Mouse (Mus musculus) right cerebral cortex, postnatal 14 days (tissue): ENCODE results near the gene Tsnax.
A peak's percentile ranks its signal among the peaks of the same experiment; 100 is the strongest.

ENCODE experiments used
- DNase-seq: peaks from one replicate; pipeline ENCODE4 v3.0.0; 2022

Gene Tsnax

DNA sequence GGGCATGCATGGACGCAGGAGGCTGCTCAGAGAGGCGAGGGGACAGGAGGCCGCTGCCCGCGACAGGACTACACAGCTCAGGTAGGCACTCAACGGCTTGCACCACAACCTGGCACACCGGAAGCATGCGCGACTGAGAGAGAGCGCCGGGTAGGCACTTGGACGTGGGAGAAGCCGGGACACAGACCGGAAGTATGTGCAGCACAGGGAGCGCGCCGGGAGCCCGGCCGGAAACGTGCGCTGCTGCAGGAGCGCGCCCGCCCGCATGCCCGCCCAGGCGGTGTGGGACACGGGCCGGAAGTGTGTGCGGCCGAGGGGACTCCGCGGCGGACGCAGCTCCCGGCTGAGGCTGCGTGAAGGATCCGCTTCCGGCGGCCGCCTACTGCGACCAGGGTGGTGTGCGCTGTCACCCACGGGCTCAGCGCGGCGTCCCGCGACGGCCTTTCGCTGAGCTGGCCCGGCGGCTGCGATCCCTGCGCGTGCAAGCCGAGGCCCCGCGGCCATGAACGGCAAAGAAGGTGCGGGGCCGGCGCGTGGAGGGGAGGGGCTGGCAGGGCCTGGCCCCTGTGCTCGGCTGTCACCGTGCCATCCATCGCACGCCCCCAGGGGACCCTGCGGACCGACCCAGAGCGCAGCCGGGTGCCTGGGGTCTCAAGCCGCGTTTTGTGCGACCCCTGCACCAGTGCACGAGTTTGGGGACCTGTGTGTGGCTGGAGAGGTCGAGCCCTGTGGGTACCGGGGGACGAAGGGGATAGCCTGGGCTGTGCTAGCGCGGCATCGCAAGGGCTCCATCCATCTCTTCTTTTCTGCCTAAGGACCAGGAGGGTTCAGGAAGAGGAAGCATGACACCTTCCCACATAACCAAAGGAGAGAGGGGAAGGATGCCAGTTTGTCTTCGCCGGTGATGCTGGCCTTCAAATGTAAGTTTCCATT, at the start of gene Tsnax:
Gene Tsnax (plus strand): TSS at position 303 of the 933 bp plus-strand sequence.
- DNase-seq, result peak; percentile 94

- DNase-seq, result no peak
These were observed 49.6 kb upstream of the Tsnax start for GRCm38 (mm10) chr8:124963246-124963645.

- no peak for DNase-seq
These were observed 47.8 kb upstream of the Tsnax start for GRCm38 (mm10) chr8:124964966-124965365.

DNA sequence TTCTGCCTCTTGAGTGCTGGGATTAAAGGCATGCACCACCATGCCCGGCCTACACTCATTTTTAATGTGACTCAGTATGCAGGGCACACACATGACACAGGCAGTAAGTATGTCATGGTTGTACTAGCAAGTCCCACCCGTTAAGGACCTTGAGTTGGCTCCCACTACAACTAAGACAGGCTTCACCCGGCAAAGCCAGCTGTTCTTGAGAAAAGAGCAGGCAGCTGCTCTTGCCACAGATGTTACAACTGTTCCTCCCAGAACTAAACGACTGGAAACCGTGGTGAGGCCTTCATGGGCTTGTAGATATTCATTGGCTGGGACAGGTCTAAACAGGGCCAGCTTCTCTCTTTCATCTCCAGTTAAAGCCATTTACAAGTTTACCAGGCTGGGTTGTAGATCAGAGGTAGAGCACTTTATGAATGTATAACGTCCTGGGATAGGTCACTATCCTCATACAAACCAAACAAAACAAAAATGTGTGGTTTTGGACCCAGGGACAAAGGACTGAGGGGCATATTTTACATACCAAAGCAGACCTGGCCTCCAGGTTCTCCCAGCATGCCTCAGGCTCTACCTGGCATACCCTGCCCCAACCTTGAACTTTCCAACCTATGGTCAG, 42.4 kb upstream of the Tsnax start:
- no peak for DNase-seq

GRCm38 (mm10) chr8:124973221-124973620, 39.6 kb upstream of the Tsnax start:
- no peak for DNase-seq

GRCm38 (mm10) chr8:124974254-124974653, 38.5 kb upstream of the Tsnax start:
- no peak for DNase-seq

DNA sequence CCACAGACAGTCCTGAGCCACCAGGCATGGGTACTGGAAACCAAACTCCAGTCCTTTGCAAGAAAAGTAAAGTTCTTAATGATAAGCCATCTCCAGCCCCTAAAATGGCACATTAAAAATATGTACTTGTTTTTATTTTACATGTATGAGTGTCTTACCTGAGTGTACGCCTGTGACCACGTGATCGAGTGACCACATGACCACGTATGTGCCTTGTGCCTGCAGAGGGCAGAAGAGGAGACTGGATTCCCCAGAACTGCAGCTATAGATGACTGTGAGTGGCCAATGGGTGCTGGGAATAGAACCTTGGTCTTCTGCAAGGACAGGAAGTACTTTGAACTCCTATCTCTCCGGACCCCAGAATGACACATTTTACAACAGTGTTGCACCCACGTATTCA, 36.6 kb upstream of the Tsnax start:
- no peak for DNase-seq

DNA sequence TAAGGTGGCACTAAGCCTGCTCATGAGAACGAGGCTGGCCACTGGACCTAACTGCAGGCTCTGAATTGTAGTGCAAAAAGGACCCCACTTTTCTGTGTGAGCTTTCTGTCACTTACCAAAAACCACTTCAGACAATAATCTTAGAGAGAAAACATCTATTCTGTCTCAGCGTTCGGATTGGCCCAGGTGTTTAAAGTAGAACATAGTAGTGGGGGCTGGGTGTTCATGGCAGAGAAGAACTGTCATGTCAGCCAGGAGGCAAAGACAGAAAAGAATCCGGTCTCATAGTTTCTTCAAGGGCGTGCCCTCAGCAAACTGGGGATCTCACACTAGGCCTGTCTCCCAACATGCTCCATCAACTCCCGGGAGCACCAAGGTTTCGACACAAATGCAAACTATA, 34.8 kb upstream of the Tsnax start:
- no peak for DNase-seq

DNA sequence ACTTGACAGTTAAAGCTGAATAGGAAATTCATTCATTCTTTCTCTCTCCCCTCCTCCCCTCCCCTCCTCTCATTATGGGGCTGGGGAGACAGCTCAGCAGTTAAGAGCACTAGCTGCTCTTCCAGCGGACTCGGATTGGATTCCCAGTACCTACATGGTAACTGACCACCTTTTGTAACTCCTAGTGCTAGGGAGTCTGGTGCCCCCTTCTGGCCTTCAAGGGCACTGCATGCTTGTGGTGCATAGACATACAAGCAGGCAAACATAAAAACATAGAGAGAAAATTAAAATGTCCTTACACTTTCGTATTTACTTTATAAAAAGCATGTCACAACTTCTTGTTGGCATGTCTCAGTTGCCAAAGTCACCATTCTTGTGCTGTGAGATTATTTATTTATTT, 32.8 kb upstream of the Tsnax start:
- no peak for DNase-seq

GRCm38 (mm10) chr8:124980828-124981227, 32.0 kb upstream of the Tsnax start:
- DNase-seq, result no peak

- no peak for DNase-seq
These were observed 21.7 kb upstream of the Tsnax start for GRCm38 (mm10) chr8:124990923-124991667.

DNA sequence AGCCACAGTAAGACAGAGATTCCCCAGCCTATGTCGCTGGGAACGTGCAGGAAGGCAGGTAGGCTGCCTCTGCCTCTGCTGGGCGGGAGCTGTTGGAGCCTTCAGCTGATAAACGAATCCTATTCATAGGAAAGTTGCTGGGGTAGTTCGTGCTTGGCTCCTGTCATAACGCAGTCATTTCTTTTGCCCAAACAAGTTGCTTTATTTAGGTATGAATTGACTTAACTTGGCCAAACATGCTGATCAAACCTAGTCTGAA, 21.2 kb upstream of the Tsnax start:
- no peak for DNase-seq

DNA sequence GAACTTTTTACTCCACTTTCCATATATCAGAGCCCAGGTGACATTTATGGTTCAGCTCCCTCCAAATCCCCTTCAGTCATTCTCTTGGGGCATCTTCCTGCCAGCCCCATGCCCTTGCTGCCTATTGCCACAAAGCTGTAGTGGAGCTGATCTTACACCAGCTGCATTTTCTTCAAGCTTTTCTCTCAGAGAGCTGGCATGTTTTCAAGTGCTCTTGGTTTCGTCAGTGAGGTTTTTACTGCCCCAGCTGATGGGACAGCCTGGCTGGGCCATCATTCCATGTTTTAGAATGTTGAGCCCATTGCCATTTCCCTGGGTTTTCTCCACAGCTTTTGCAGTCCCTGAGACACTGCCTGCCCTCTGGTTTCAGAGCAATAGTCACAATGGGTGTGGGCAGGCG, 17.0 kb upstream of the Tsnax start:
- DNase-seq, result no peak

GRCm38 (mm10) chr8:125024085-125024484, 11.3 kb downstream of the Tsnax start:
- DNase-seq, result no peak

DNA sequence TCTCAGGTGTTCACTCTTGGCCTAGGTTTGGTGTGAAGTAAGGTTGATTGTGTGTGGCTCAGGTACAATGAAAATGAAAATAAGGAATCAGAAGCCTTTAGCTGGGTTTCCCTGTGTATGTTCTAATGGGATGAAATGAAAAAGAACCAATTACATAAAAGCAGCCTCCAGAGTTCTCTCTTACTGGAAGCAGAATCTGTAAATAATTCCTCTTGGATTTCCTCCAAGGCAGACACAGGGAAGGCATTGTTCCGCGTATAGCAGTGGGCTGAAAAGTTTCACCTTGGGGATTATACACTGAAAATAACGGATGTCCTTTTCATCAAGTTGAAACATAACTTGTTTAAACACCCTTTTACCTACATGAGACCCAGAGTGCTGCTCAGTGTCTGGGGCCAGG, 14.4 kb downstream of the Tsnax start:
- DNase-seq, result no peak

DNA sequence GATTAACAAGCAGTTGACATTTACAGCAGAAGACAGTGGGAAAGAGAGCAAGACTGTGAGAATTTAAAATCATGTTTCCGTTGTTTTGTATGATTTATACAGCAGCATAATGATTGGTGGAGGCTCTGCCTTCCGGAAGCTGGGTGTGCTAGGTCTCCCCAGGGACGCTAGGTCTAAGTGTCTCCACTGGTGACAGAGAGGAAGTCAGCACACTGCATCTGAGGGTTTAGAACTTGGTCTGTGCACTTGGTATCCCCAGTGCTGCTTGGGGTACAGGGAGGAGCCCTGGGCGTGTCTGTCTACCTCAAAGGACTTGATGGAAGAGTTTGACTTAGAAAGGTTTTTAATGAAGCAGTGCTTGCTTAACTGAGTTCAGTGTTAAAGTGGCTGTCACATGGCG, 16.0 kb downstream of the Tsnax start:
- no peak for DNase-seq

GRCm38 (mm10) chr8:125031276-125031675, 18.5 kb downstream of the Tsnax start:
- DNase-seq, result no peak

DNA sequence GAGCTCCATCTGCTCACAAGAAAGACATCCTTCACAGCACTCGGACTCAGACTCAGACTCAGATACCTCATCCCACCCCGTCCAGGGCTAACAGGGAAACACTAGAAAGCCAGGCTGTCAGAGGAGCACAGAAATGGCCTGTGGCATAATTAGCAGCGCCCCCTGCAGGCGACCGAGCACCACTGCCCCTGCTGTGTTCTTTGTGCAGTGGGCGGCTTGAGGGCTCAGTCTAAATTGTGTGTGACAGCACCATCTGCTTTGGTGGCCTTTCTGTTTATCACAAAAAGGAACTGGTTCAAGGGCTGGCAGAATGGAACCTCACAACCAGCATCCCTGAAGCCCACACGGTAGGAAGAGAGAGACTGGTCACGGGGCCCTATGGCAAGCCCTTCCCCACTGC, 21.9 kb downstream of the Tsnax start:
- DNase-seq, result peak; percentile 79

DNA sequence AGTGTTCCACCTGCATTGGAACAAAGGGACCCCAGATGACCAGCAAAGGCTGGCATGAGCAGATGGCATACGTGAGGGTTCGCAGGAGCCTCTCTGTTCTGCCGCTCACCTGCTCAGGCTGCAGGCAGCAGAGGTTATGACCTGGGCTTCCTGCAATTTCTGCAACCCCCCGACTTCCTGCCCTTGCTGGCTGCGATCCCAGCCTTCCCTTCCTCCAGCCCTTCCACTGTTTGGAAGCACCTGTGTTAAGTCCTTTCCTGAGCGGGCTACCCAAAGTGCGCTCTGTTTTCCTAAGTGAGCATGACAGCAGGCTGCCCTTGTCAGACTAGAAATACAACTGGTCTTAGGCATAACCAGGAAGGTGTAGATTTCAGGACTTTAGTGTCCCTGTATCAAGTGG, 24.3 kb downstream of the Tsnax start:
- no peak for DNase-seq

DNA sequence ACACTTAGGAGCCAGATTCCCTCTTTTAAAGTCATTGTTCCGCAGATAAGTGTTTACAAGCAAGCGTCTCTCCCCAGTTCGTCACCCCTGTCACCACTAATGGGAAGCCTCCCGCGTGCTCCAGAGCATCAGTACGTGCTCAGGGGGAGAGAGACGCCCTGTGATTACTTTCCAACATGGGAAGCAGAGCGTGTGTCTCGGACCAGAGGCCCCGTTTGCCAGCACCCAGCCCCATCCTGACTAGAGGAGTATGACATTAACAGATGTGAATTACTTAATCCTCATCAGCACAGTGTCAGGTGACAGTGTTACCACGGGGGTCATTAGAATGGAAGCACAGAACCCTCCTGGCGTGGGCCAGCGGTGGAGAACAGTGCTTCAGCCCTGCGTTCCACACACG, 25.9 kb downstream of the Tsnax start:
- no peak for DNase-seq

GRCm38 (mm10) chr8:125040587-125041375, 28.0 kb downstream of the Tsnax start:
- DNase-seq, result no peak

GRCm38 (mm10) chr8:125041496-125041895, 28.7 kb downstream of the Tsnax start:
- DNase-seq, result no peak

DNA sequence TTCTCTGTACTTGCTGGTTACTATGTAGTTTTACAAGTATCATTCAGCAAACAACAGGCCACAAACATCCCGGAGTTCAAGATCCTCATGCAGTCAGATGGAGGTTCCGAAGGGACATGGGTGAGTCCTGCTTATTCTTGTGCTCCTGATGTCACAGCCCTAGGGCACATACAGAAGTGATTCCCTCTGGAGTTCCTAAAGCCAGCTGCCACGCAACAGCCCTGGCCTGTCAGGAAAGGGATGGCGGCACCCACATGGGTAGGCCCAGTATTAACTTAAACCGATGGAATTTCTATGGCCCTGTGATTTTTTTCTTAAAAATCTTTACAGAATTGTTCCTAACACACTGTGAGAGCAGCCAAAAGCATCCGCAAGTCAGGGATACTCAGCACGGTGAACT, 30.6 kb downstream of the Tsnax start:
- no peak for DNase-seq
